Mouse (Mus musculus) megakaryocyte, embryonic 14.5 days (primary cell): ENCODE results near the gene Cfl1. TPM values are rescaled to one million over a fixed set of nuclear protein-coding genes. Genes with fewer than 3 reads are reported as not detected.

Source experiments
- H3K27me3 ChIP-seq: replicated peaks from 2 replicates; pipeline ENCODE3; 2012; ENCODE audit warnings: inconsistent platforms
- H3K36me3 ChIP-seq: replicated peaks from 2 replicates; pipeline ENCODE3; 2012; ENCODE audit warnings: low read length, inconsistent platforms, mixed read lengths
- H3K4me1 ChIP-seq: 2 replicates; pipeline ENCODE4 v1.6.1; 2012; ENCODE audit warnings: inconsistent platforms
- H3K4me3 ChIP-seq: replicated peaks from 2 replicates; pipeline ENCODE3; 2012; ENCODE audit warnings: moderate library complexity, mild to moderate bottlenecking, inconsistent platforms
- H3K9me3 ChIP-seq: 2 replicates; pipeline ENCODE4 v1.6.1; 2012; ENCODE audit warnings: inconsistent platforms
- FLI1 ChIP-seq: IDR thresholded peaks from 2 replicates; pipeline ENCODE4 v1.6.1; 2012; ENCODE audit warnings: low read length, inconsistent platforms, mixed read lengths
- GATA1 ChIP-seq: IDR thresholded peaks from 3 replicates; pipeline ENCODE4 v1.6.1; 2012; ENCODE audit warnings: mixed read lengths, low read length, inconsistent platforms, borderline replicate concordance
- polyA plus RNA-seq: library from polyadenylated mRNA; stranded (reverse); fragments of >175 nt; gene quantifications from 2 replicates; pipeline ENCODE4 v1.2.3, GENCODE M21; 2012; ENCODE audit warnings: low replicate concordance; ENCODE audit not compliant: insufficient read depth

Gene Cfl1
- polyA plus RNA-seq, 1 experiment = 2,588 TPM

DNA sequence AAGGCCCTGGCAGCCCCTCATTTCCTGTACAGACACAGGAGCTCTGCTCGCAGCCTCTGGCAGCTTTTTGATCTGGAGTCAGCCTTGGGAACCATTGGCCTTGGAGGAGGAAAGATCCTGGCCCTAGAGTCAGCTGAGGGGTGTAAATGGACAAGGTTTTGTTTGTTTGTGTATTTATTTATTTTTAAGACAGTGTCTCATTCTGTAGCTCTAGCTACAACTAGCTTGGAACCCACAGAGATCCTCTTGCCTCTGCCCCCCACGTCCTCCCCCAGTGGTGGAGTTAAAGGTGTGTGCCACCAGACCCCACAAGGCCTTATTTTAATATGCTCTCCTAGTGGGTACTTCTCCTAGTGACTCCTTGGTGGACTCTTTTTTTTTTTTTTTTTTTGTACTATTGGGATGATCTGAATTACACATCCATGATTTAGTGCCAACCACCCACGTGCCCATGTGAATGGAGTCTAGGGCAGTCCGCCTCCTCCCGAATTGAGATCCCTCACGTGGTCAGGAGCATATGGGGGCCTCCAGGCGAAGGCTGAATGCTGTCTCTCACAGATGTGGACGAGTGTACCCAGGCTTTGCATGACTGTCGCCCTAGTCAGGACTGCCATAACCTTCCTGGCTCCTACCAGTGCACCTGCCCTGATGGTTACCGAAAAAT lies 13.1 kb upstream of the Cfl1 start:
- Histone ChIP-seq H3K27me3 (peaks cover 50% of the 10 kb centered on the region), H3K36me3 (peaks cover 6% of the 10 kb centered on the region), H3K4me3 (no peak overlapping the region), H3K4me1 (peaks cover 27% of the 10 kb centered on the region), H3K9me3 (0 out of 2 replicates have a peak, but pooled peaks cover 3% of the 10 kb centered on the region)
- no peak for TF ChIP-seq FLI1

DNA sequence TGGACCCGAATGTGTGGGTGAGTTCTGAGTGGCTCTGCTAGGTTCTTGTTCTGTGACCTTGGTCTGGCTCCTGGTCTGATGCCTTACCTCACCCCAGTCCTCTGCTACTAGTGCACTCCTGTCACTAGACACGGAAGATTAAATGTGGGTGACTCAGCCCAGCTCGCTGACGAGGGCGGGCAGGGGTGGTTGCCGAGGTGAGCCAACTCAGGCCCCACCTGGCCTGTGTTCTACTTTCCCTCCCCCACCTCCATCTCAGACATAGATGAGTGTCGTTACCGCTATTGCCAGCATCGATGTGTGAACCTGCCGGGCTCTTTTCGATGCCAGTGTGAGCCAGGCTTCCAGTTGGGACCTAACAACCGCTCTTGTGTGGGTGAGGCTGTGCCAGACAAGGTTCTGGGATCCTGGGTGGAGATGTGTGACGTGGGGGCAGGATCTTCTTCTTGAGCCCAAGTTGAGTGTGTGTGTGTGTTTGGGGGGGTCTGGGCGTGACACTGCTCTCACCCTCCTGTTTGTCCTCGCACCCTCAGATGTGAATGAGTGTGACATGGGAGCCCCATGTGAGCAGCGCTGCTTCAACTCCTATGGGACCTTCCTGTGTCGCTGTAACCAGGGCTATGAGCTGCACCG lies 12.5 kb upstream of the Cfl1 start:
- H3K4me3 ChIP-seq = no peak overlapping the region
- H3K4me1 ChIP-seq = peaks cover 27% of the 10 kb centered on the region
- 0 out of 2 replicates have a peak, but pooled peaks cover 3% of the 10 kb centered on the region for H3K9me3 ChIP-seq
- H3K27me3 ChIP-seq = peaks cover 50% of the 10 kb centered on the region
- peaks cover 12% of the 10 kb centered on the region for H3K36me3 ChIP-seq
- TF ChIP-seq FLI1 = no peak
- TF ChIP-seq GATA1 = no peak

DNA sequence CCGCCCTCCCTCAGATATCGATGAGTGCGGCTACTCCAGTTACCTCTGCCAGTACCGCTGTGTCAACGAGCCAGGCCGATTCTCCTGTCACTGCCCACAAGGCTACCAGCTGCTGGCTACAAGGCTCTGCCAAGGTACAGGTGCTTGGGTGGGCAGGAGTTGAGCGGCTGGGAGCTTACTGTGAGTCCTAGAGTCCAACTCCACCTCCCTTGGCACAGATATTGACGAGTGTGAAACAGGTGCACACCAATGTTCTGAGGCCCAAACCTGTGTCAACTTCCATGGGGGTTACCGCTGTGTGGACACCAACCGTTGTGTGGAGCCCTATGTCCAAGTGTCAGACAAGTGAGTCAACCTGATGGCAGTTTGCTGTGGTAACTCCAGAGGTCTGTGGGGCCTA lies 10.2 kb upstream of the Cfl1 start:
- no peak for TF ChIP-seq FLI1
- TF ChIP-seq GATA1 = no peak
- Histone ChIP-seq H3K36me3 (peaks cover 35% of the 10 kb centered on the region), H3K9me3 (no peaks in the 10 kb centered on the region), H3K27me3 (peaks cover 31% of the 10 kb centered on the region), H3K4me3 (no peak overlapping the region), H3K4me1 (peaks cover 12% of the 10 kb centered on the region)

DNA sequence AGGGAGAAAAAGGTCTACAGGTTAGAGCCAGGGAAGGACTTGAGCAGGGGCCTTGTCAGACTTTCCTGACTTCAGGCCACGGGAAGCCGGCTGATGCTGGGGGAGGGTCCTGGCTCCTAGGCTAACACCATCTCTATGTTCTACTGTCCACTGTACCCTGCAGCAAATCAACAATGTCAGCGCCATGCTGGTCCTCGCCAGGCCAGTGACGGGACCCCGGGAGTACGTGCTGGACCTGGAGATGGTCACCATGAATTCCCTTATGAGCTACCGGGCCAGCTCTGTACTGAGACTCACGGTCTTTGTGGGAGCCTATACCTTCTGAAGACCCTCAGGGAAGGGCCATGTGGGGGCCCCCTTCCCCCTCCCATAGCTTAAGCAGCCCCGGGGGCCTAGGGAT lies 8.9 kb upstream of the Cfl1 start:
- Histone ChIP-seq H3K4me3 (no peak overlapping the region), H3K36me3 (peaks cover 48% of the 10 kb centered on the region), H3K27me3 (peaks cover 20% of the 10 kb centered on the region), H3K9me3 (no peaks in the 10 kb centered on the region), H3K4me1 (peaks cover 21% of the 10 kb centered on the region)
- TF ChIP-seq FLI1 (no peak), GATA1 (no peak)

DNA sequence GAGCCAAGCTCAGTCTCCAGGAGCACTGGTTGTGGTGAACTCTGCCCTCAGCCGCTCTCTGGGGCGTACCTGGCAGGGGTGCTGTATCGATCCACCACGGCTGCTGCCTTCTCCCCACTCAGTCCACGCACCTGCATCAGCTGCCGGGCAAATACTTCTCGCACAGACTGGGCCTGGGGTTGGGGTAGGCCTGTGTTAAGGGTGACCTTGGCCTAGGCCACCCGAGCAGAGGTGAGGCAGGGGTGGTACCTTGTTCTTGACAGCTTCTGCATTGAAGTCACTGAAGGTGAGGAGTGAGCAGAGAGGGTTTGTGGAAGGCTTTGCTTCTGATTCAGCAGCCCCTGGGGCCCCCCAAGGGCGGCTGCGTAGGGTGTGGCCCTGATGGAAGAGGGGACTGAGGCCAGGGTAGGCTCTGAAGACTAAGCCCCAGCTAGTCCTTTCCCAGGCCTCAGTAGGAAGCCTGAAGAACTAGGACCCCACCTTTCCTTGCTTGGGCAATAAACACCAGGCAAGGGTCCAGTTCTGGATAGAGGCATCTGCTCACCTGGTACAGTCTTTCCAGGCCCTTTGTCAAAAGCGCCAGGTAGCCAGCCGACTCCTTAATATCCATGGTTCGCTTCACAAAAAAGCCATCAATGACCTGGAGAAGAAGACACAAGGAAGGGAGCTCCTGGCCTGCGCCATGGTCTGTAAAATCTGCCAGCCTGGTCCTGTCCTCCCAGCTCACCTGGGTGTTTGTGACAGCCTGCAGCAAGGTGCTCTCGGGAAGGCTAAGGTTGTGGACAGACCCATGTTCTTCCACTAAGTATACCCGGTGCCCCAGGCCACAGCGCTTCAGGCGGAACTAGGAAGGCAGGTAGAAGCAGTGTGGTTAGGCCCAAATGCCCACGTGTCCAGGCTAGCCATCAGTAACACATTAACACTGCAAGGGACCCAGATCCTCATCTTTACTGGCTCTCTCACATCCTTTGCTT lies 6.6 kb upstream of the Cfl1 start:
- Histone ChIP-seq H3K27me3 (peaks cover 11% of the 10 kb centered on the region), H3K9me3 (no peaks in the 10 kb centered on the region), H3K4me1 (peaks cover 35% of the 10 kb centered on the region), H3K36me3 (peaks cover 55% of the 10 kb centered on the region), H3K4me3 (no peak overlapping the region)
- TF ChIP-seq FLI1 (no peak), GATA1 (no peak)

DNA sequence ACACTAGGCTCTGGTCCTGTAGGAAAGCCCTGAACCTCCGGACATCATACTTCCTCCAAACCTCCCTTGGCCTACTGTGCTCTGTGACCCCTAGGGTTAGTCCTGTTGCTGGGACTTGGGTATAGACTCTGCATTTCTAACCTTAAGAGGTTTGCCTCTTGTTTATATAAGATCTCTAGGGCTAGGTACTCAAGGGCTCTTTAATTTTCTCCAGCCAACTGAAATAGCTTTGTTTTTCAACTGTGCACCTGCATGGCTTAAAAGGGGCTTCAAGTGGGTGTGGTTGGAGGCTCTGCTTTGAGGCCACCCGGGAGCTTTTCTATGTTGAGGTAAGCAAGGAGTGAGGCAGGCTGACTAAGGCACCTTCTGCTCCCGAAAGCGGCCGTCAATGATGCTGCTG lies 5.8 kb upstream of the Cfl1 start:
- TF ChIP-seq GATA1 = no peak
- no peak for TF ChIP-seq FLI1

DNA sequence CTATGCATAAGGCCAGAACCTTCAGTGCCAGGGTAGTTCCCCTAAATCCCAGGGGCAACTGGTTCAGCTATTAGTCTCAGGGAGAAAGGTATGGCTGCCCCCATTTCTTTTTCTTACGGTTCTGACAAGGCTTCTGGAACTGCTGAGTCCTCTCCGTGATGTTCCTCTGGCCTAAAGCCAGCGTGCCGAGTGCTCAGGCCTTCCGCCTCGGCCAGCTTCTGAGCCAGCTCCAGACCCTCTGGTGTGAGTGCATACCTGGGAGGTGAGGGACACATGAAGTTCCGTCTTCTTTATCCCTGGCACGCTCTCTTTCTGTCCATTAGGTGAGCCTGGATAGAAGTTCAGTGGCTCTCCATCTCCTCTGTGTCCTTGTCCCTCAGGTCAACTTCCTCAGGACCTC lies 4.9 kb upstream of the Cfl1 start:
- TF ChIP-seq FLI1 (no peak), GATA1 (no peak)
- Histone ChIP-seq H3K9me3 (no peaks in the 10 kb centered on the region), H3K36me3 (peaks cover 55% of the 10 kb centered on the region)

More for the DNA sequence above, 5.8 kb upstream of the Cfl1 start:
- Histone ChIP-seq H3K27me3 (peaks cover 8% of the 10 kb centered on the region), H3K4me3 (no peak overlapping the region), H3K36me3 (peaks cover 55% of the 10 kb centered on the region), H3K4me1 (peaks cover 42% of the 10 kb centered on the region), H3K9me3 (no peaks in the 10 kb centered on the region)

DNA sequence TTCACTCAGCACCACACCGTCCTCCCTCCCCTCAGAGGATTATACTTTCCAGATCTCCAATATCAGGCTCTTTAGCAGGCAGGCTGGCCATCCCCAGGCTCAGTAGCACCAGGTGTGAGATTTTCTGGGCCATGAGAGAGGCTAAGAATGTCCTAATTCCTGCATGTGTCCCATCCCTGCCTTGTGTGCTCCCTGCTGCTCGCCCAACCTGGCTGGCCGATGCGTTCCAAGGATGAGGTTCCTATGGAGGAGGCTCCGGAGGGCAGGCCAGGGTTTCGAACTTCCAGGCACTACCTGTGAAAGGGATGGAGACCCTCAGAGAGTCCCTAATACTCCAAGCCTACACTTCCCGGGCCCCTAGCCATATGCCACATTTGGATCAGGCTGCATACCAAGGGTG lies 4.4 kb upstream of the Cfl1 start:
- TF ChIP-seq FLI1 (no peak), GATA1 (no peak)
- Histone ChIP-seq H3K36me3 (peaks cover 55% of the 10 kb centered on the region), H3K4me1 (peaks cover 46% of the 10 kb centered on the region), H3K9me3 (no peaks in the 10 kb centered on the region), H3K27me3 (no peaks in the 10 kb centered on the region), H3K4me3 (no peak overlapping the region)

More for the DNA sequence above, 4.9 kb upstream of the Cfl1 start:
- peaks cover under 1% of the 10 kb centered on the region for H3K27me3 ChIP-seq
- H3K4me3 ChIP-seq = no peak overlapping the region
- H3K4me1 ChIP-seq = peaks cover 46% of the 10 kb centered on the region

DNA sequence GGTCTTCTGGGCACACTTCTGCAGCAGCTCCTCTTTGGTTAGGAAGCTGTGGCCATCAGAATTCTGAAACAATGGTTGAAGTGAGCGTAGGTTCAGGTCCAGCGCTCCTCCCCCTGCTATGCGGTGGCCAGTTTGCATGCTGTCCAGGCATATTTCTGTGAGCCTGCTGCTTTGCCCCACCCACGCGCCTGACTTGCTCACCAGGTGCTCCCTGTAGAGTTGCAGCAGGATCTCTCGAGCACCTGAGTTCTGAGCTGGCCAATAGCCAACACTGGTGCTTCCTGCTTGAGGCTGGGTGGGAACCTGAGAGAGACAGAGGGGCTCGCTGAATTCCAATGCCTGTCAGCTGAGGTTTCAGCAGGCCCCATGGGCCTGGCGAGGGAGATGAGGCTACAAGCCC lies 4.0 kb upstream of the Cfl1 start:
- no peak overlapping the region for H3K4me3 ChIP-seq
- TF ChIP-seq GATA1 (no peak), FLI1 (no peak)
- peaks cover 46% of the 10 kb centered on the region for H3K4me1 ChIP-seq
- no peaks in the 10 kb centered on the region for H3K9me3 ChIP-seq
- H3K36me3 ChIP-seq = peaks cover 55% of the 10 kb centered on the region
- H3K27me3 ChIP-seq = no peaks in the 10 kb centered on the region
